Mouse (Mus musculus): ENCODE results near the gene Camsap2.

GRCm38 (mm10) chr1:136362567-136362966 lies 16.7 kb upstream of the Camsap2 start:
- TF ChIP-seq GATA1 (IDR thresholded peaks at IDR 0.05; ENCODE audit: borderline replicate concordance, low read length) (no peak), FLI1 (IDR thresholded peaks at IDR 0.05; ENCODE audit: low read length) (no peak)

All from megakaryocyte, embryonic 14.5 days (primary cell).